Mouse (Mus musculus) limb, embryonic 15.5 days (tissue): ENCODE data around the gene Mtif3. TPM values are rescaled to one million over a fixed set of nuclear protein-coding genes. Genes with fewer than 3 reads are reported as not detected.
"Not testable (repeated sequence)": the region's sequence is repeated elsewhere in the genome, so short reads cannot be mapped to it uniquely, and the experiment has no call there.

Experiments used
- ATAC-seq: fragments of 200-750 bp; cut with Nextera tagmentation; 2 replicates; pipeline ENCODE4 v1.8.0; 2017; ENCODE audit warnings: low read depth, moderate TSS enrichment; ENCODE audit not compliant: insufficient number of reproducible peaks, low FRiP score, low TSS enrichment
- H3K27ac ChIP-seq: fragments of 300-500 bp; sonication (generic); 2 replicates; pipeline ENCODE4 v1.5.1; 2015; ENCODE audit warnings: moderate library complexity, mild to moderate bottlenecking, inconsistent platforms
- H3K27me3 ChIP-seq: fragments of 300-500 bp; sonication (generic); 2 replicates; pipeline ENCODE4 v1.6.1; 2015; ENCODE audit warnings: inconsistent platforms
- H3K36me3 ChIP-seq: fragments of 300-500 bp; sonication (generic); 2 replicates; pipeline ENCODE4 v1.6.1; 2015; ENCODE audit warnings: inconsistent platforms
- H3K4me1 ChIP-seq: fragments of 300-500 bp; sonication (generic); 2 replicates; pipeline ENCODE4 v1.6.1; 2015; ENCODE audit warnings: inconsistent platforms
- H3K4me2 ChIP-seq: fragments of 300-500 bp; sonication (generic); 2 replicates; pipeline ENCODE4 v1.6.1; 2015; ENCODE audit warnings: mild to moderate bottlenecking, inconsistent platforms
- H3K4me3 ChIP-seq: fragments of 300-500 bp; sonication (generic); 2 replicates; pipeline ENCODE4 v1.5.1; 2015; ENCODE audit warnings: mild to moderate bottlenecking, inconsistent platforms
- H3K9ac ChIP-seq: fragments of 300-500 bp; sonication (generic); 2 replicates; pipeline ENCODE4 v1.6.1; 2015; ENCODE audit warnings: inconsistent platforms
- H3K9me3 ChIP-seq: fragments of 300-500 bp; sonication (generic); 2 replicates; pipeline ENCODE4 v1.6.1; 2016; ENCODE audit warnings: inconsistent platforms
- WGBS: fragments of 180-500 bp; shearing (Covaris S2); methylation state at CpG from one replicate; pipeline ENCODE4 v1.1.7; 2015; 5-methylcytosine and 5-hydroxymethylcytosine counted together
- polyA plus RNA-seq: library from polyadenylated mRNA; unstranded; fragments of >200 nt; fragmentation: Nextera tagmentation; extraction: Ambion mirVana; gene quantifications from 2 replicates; pipeline ENCODE4 v1.2.1, GENCODE M21; 2015

Mtif3 gene
- polyA plus RNA-seq, 1 experiment from 2014 or later: 25.6 TPM

GRCm38 (mm10) chr5:146931422-146931821 lies 32.2 kb downstream of the Mtif3 start:
- no peak for ATAC-seq
- Histone ChIP-seq H3K4me2 (no peak overlapping the region), H3K36me3 (no peaks in the 10 kb centered on the region), H3K9me3 (no peaks in the 10 kb centered on the region), H3K4me3 (no peak overlapping the region), H3K9ac (no peak overlapping the region), H3K27me3 (0 out of 2 replicates have a peak, but pooled peaks cover 5% of the 10 kb centered on the region), H3K4me1 (no peaks in the 10 kb centered on the region), H3K27ac (no peak overlapping the region)
- 89% methylated on average over 7 of the region's 7 CpGs for WGBS

DNA sequence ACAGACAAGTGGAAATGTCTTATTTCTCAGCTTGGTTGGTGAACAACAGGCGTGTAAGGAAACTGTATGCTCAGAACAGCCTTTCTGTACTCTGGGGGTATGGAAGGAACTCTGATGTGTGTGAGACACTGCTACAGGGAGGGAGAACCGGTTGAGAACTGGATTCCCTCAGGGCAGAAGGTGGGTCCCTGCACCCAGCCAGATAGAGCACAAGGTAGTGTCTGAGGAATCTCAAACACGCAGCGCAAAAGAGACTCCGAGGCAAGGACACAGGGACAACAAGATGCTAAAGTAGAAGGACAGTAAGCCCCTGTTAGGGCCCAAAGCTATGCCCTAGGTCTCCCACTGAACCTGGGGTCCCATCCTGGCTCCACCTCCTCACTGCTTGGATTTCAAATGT lies 36.9 kb downstream of the Mtif3 start:
- no peak for ATAC-seq
- Histone ChIP-seq H3K4me3 (no peak overlapping the region), H3K4me1 (no peaks in the 10 kb centered on the region), H3K27me3 (no peaks in the 10 kb centered on the region), H3K9me3 (no peaks in the 10 kb centered on the region), H3K27ac (no peak overlapping the region), H3K9ac (no peak overlapping the region), H3K36me3 (no peaks in the 10 kb centered on the region), H3K4me2 (no peak overlapping the region)
- 65% methylated on average over 5 of the region's 5 CpGs for WGBS

DNA sequence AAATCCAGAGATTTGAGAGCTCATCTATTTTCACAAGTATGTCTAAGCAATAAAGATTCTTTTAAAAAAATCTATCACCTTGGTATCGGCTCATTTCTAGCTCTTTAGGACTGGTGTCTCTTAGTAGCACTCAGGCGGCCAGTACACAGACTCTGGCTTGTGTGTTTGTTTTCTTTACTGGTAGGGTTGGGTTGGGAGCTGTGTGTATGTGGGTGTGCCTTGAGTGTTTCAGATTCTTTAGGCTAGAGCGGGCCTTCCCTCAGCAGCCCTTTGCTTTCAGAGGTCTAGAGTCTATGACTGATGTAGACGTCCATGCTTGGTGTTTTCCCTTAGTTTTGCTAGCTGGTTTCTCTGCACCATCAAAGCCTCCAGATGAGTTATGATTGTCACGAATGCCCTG lies 40.1 kb downstream of the Mtif3 start:
- no peak overlapping the region for H3K27ac ChIP-seq
- H3K9me3 ChIP-seq: no peaks in the 10 kb centered on the region
- H3K9ac ChIP-seq: no peak overlapping the region
- H3K36me3 ChIP-seq: no peaks in the 10 kb centered on the region
- WGBS: 61% methylated on average over 5 of the region's 5 CpGs
- H3K4me3 ChIP-seq: no peak overlapping the region
- no peak overlapping the region for H3K4me2 ChIP-seq
- no peak for ATAC-seq
- H3K4me1 ChIP-seq: peaks cover 13% of the 10 kb centered on the region
- 0 out of 2 replicates have a peak, but pooled peaks cover 3% of the 10 kb centered on the region for H3K27me3 ChIP-seq

GRCm38 (mm10) chr5:146921224-146921623 lies 42.4 kb downstream of the Mtif3 start:
- Histone ChIP-seq H3K27me3 (0 out of 2 replicates have a peak, but pooled peaks cover 3% of the 10 kb centered on the region), H3K9me3 (no peaks in the 10 kb centered on the region), H3K4me1 (peaks cover 13% of the 10 kb centered on the region), H3K4me2 (no peak overlapping the region; the same call in 1 of the 2 replicates), H3K9ac (no peak overlapping the region), H3K4me3 (no peak overlapping the region; the same call in 1 of the 2 replicates), H3K36me3 (no peaks in the 10 kb centered on the region), H3K27ac (no peak overlapping the region)
- WGBS: 42% methylated on average over 8 of the region's 8 CpGs
- ATAC-seq: no peak

DNA sequence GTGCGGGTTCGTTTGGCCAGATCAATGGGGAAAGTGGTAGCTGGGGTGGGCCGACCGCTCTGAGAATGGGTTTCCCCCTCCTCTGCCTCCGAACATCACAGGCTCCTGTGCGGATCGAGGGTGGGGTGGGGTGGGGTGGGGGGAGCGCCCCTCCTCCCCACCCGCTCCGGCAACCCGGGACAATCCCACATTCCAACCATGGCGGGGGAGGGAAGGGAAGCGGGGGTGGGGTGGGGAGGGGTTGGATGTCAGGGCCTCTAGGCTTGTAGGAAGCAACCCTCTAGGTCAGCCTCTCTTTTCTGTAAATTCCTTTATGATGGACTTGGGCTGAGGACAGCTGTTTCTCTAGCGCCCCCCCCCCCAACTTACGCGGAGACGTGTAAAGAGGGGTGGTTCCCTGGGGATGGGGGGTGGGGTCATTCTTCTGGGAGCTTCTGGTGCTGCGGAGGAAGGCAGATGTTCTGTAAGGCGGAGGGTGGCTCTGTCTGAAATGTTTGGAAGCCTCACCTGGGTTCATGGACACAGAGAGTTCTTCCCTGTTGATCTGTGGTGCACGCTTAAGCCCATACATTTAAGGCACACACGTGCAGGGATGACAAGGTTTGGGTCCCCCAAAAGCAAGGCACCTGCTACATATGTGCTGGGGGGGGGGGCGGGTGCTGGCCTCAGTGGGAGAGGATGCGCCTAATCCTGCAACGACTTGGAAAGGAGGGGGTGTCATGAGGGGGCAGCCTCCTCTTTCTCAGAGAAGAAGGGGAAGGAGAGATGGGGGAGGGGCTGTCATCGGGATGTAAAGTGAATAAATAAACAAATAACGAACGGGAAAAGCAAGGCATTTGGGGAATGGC lies 43.1 kb downstream of the Mtif3 start:
- WGBS: 1% methylated on average over 23 of the region's 27 CpGs
- Histone ChIP-seq H3K9ac (no peak overlapping the region), H3K4me1 (peaks cover 13% of the 10 kb centered on the region), H3K27ac (no peak overlapping the region), H3K9me3 (no peaks in the 10 kb centered on the region), H3K27me3 (peaks cover 3% of the 10 kb centered on the region; the same call in 1 of the 2 replicates), H3K36me3 (no peaks in the 10 kb centered on the region), H3K4me3 (peak overlapping the region; percentile 27), H3K4me2 (peak overlapping the region; percentile 49)
- no peak; the same call in 1 of the 2 replicates for ATAC-seq

GRCm38 (mm10) chr5:146919874-146920273 lies 43.7 kb downstream of the Mtif3 start:
- Histone ChIP-seq H3K27me3 (peaks cover 3% of the 10 kb centered on the region; the same call in 1 of the 2 replicates), H3K4me3 (peak overlapping the region; percentile 27), H3K9ac (no peak overlapping the region), H3K36me3 (no peaks in the 10 kb centered on the region), H3K27ac (no peak overlapping the region), H3K4me1 (peaks cover 13% of the 10 kb centered on the region), H3K4me2 (peak overlapping the region; percentile 49), H3K9me3 (no peaks in the 10 kb centered on the region)
- 2% methylated on average over 6 of the region's 6 CpGs for WGBS
- ATAC-seq: no peak

DNA sequence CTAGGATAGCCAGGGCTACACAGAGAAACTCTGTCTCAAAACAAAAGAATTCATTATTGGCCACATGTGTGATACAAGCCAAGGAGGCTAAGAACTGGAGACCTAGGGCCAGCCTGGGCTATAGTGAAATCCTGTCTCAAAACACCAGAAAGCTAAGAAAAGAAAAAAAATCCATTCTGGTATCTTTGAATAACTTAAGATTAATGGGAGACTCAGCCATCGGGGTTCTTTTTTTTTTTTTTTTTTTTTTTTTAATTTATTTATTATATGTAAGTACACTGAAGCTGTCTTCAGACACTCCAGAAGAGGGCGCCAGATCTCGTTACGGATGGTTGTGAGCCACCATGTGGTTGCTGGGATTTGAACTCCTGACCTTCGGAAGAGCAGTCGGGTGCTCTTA lies 46.2 kb downstream of the Mtif3 start:
- not testable (repeated sequence) for H3K4me2 ChIP-seq, H3K27ac ChIP-seq, H3K27me3 ChIP-seq, ATAC-seq, H3K9me3 ChIP-seq, H3K9ac ChIP-seq, H3K36me3 ChIP-seq, H3K4me3 ChIP-seq
- peaks cover 13% of the 10 kb centered on the region for H3K4me1 ChIP-seq
- 73% methylated on average over 6 of the region's 6 CpGs for WGBS

DNA sequence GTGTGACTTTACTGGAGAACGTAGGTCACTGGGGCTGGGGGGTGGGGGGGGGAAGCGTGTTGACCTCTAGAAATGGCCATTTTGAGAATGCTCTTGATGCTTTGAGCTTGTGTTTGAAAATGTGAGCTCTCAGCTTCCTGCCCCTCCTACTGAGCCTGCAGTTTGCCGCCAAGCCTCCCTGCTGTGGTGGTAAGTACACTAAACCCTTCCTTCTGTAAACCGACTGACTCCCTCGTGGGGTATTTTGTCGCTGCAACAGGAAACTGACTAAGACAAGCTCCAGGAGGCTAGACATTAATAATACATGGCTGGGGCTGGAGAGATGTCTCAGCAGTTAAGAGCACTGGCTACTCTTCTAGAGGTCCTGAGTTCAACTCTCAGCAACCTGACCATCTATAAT lies 46.8 kb downstream of the Mtif3 start:
- H3K4me2 ChIP-seq: no peak overlapping the region
- no peak overlapping the region for H3K4me3 ChIP-seq
- H3K9ac ChIP-seq: no peak overlapping the region
- no peak overlapping the region for H3K27ac ChIP-seq
- WGBS: 30% methylated on average over 6 of the region's 6 CpGs
- no peaks in the 10 kb centered on the region for H3K9me3 ChIP-seq
- peaks cover 13% of the 10 kb centered on the region for H3K4me1 ChIP-seq
- ATAC-seq: no peak
- peaks cover 3% of the 10 kb centered on the region; the same call in 1 of the 2 replicates for H3K27me3 ChIP-seq
- H3K36me3 ChIP-seq: no peaks in the 10 kb centered on the region

GRCm38 (mm10) chr5:146916273-146916672 lies 47.3 kb downstream of the Mtif3 start:
- Histone ChIP-seq H3K27ac (no peak overlapping the region), H3K9me3 (no peaks in the 10 kb centered on the region), H3K36me3 (no peaks in the 10 kb centered on the region), H3K9ac (no peak overlapping the region), H3K4me3 (no peak overlapping the region), H3K27me3 (peaks cover 3% of the 10 kb centered on the region), H3K4me1 (peaks cover 13% of the 10 kb centered on the region), H3K4me2 (no peak overlapping the region)
- no peak for ATAC-seq
- WGBS: 70% methylated on average over 8 of the region's 8 CpGs

DNA sequence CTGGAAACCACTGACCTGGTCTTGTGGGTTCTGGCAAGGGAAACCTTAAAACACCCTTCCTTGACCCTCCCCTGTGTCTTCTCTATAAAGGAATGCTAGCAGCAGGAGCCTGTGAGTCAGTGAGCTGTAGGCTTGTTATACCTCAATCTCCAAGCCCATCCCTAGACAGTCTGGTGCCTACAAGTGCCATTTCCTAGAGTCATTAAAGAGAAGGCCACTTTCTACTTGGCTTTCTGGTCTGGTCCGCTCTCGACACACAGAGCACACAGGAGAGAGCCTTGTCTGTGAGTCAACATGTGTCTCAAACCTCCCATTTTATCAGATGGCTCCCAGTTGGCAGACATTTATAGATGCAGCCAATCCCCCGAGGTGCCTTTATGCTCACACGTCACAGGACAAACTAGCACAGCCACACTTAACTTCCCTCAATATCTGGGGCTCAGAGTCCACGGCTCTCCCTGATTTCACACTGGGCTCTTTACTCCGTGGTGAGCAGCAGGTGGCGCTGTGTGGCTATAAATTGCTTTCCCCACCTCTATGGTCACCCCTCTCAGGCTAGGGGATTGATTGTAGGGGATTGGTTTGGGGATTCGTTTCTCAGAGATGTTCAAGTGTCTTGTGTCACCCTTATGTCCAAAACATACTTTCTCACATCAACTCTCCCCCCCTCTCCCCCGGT lies 49.4 kb downstream of the Mtif3 start:
- H3K4me2 ChIP-seq: no peak overlapping the region
- peaks cover 4% of the 10 kb centered on the region for H3K27me3 ChIP-seq
- H3K36me3 ChIP-seq: no peaks in the 10 kb centered on the region
- no peak overlapping the region for H3K9ac ChIP-seq
- no peak for ATAC-seq
- no peaks in the 10 kb centered on the region for H3K9me3 ChIP-seq
- H3K27ac ChIP-seq: peak overlapping the region; percentile 23
- H3K4me3 ChIP-seq: no peak overlapping the region
- WGBS: 21% methylated on average over 9 of the region's 9 CpGs
- no peaks in the 10 kb centered on the region for H3K4me1 ChIP-seq

DNA sequence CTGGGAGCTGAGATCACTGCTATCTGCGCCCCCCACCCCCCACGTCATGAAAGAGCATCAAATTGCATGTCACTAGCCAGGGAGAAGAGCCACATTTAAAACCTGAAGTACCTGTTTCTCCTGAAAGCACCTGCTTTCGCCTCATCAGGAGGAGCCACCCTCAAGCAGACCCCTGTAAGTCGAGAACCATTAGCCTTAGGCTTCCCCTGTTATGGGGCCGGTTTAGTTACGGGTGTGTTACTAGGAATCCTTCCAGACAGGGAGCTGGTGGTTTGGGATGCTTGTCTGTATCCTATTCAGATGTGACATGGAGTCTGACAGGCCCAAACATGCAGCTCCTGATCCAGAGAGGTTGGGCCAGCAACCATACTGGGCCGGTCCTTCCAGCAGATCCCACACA lies 50.2 kb downstream of the Mtif3 start:
- H3K4me3 ChIP-seq: no peak overlapping the region
- no peak for ATAC-seq
- no peaks in the 10 kb centered on the region for H3K9me3 ChIP-seq
- H3K27ac ChIP-seq: no peak overlapping the region
- H3K36me3 ChIP-seq: no peaks in the 10 kb centered on the region
- no peaks in the 10 kb centered on the region for H3K4me1 ChIP-seq
- H3K4me2 ChIP-seq: no peak overlapping the region
- 64% methylated on average over 7 of the region's 7 CpGs for WGBS
- H3K27me3 ChIP-seq: peaks cover 5% of the 10 kb centered on the region
- H3K9ac ChIP-seq: no peak overlapping the region

DNA sequence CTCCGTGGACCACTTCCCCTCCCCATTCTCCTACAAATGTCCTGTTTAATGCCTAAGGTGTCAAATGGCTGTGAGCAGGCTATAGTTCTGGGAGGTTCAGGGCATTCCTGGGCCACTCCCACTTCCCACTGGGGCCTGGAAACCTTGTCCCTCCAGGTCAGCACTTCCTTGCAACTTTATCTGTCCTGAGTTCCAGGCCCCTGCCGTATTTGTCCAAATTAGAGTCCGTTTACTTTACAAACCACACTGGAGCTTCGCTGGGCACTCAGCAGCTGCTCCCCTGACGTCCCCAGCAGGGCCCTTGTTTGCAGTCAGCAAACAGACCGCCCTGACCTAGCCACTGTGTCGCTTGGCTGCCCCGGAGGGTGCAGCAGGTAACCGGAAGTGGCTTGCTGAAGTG lies 51.4 kb downstream of the Mtif3 start:
- Histone ChIP-seq H3K9me3 (no peaks in the 10 kb centered on the region), H3K4me1 (no peaks in the 10 kb centered on the region), H3K9ac (no peak overlapping the region), H3K36me3 (no peaks in the 10 kb centered on the region), H3K27me3 (peaks cover 12% of the 10 kb centered on the region), H3K27ac (no peak overlapping the region), H3K4me2 (no peak overlapping the region), H3K4me3 (no peak overlapping the region)
- no peak for ATAC-seq
- WGBS: 9% methylated on average over 9 of the region's 9 CpGs
